Mouse (Mus musculus) regulatory T cell (primary cell): ENCODE data around the gene Endou.

Experiments used
- in situ Hi-C: fragments of 300-600 bp; cut with MboI, MseI; formaldehyde crosslinking; loops from one replicate; pipeline ENCODE4 v1.15.1; 2025; ENCODE audit warnings: high pct_unique_total_duplicates

Gene Endou

GRCm38 (mm10) chr15:97728804-97729203 lies 2.3 kb downstream of the Endou start:
- in situ Hi-C loops: no loop called here

GRCm38 (mm10) chr15:97728394-97728793 lies 2.7 kb downstream of the Endou start:
- in situ Hi-C loops: no loop called here

DNA sequence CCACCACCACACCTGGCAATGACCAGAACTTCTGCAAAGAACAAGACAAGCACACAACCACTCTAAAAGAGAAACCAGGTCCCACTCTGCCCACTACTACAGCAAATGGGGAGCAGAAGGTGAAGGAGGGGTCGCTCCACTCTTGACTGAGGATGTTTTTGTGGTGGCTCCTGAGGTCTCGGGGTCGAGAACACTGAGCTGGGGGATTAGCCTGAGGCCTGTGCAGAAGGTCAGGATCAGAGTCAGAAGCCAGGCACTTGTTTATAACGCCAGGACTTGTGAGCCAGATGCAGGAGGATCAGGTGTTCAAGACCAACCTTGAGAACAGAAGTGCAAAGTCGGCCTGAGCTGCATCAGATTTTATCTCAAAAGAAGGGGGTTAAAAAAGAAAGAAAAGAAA lies 3.6 kb downstream of the Endou start:
- in situ Hi-C loops: no loop called here

GRCm38 (mm10) chr15:97727048-97727447 lies 4.1 kb downstream of the Endou start:
- in situ Hi-C loops: no loop called here

- in situ Hi-C loops: no loop called here
Observed at GRCm38 (mm10) chr15:97726310-97726709, 4.8 kb downstream of the Endou start.

DNA sequence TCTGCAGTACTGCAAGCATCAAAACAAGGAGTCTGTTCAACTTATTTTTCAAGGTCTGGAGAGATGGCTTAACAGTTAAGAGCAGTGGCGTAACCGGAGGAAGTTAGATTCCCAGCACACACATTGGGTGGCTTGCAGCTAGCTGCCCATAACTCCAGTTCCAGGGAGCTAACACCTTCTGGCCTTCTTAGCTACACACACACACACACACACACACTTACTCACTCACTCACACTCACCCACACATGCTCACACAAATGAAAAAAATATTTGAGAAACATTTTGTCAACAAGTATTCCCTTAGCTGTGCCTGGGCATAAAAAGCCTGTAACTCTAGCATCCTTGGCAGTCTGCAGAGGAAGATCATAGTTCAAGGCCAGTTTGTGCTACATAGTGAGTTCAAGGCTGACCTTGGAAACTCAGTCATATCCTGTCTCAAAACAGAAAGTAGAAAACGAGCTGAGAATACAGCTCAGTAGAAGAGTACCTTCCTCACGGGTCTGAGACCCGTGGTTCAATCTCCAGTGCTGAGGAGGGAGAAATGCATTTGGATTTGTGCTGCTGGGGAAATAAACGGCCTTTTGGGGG lies 5.8 kb downstream of the Endou start:
- in situ Hi-C loops: no loop called here

DNA sequence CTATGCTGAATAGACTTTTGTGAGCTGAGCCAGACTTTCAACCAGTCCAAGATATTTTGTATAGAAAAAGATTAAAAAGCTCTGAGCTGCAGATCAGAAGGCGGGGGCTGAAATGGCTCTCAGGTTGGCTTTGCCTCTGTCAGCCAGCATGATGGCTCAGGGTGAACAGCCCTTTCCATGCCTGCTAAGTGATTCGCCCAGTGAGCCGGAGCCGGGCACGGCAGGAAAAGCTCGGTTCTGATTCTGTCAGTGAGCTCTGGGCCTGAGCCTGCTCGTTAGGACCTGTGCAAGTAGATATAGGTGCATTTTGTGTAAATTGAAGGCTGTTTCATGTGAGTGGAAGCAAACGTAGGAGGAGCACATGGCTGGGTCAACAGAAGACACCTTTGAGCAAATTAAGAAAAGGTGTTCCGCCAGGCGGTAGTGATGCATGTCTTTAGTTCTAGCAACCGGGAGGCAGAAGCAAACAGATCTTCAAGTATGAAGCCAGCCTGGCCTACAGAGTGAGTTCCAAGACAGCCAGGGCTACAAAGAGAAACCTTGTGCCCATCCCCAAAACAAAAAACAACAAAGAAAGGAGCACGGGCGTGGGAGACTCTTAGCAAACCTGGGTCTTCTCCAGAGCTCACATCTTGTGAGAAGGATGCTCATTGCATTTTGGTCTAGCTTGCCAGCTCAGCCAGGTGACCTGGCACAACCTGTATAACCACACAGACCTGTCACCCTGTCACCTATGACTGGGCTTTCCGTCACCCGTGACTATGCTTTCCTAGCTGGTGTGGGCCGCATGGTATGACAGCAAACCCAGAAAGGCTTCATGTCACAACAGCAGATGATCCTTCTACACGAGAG lies 6.6 kb downstream of the Endou start:
- in situ Hi-C loops: no loop called here

DNA sequence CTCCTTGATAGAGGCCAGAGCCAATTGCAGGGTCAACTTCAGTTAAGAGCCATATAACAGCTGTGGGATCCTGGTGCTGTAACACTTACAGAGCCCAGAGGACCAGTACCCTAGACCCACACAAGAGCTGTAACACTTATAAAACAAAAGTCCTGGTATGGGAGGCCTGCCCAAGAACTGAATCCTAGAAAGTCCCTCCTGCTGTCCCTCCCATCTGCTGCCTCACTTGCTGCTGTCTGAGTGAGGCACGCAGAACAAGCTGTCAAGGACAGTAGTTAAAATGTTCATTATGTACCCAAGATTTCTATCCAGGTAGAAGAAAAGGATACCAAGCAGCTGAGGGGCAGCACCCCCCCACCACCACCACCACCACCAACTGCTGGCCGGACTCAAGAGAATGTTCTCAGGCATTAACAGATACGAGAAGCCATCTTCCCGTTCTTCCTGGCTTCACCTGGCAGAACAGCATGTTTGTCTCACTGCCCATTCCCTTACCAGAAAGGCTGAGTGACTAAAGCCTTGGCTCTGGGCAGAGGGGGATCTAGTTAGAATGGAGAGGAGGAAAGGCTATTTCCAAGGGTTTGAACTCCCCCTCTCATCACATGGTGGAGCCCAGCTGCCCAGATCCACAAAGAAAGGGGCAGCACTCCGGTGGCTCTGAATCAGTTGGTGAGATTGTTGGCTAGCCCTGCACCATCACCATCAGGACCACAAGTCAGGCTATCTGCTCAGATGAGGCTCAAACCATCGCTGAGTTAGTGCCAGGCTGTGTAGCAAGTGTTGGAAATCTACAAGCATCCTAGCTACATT lies 7.4 kb downstream of the Endou start:
- in situ Hi-C loops: no loop called here

DNA sequence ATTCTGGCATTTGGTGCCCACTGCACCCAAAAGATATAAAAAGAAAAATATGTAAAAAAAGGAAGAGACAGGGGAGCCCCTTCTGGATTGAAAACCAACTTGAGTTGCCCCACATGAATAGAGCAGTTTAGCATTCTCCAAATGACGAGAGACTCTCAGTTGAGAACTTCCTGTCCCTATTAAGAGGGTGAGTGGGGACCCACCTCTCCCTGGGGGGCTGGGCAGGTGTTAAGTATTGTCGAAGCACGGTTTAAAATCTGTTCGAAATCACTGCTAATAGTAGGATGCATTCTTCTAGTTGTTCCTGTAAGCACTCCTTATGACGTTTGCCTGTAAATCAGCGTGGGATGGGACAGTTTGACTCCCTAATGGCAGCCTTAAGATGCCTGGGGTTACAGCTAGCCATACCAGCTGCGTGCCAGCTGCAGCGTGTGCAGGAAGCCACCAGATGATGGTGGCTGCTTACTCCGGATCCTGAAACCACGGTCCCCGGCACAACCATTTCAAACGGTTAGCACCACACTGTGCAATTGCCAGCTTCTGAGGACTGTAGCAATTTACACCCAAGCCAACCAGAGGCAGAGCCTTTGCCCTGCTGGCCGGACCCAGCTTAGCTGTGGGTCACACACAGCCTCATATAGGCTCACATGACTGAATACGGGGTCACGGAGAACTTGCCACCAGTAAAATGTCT lies 10.0 kb downstream of the Endou start:
- in situ Hi-C loops: no loop called here

- in situ Hi-C loops: no loop called here
Observed at GRCm38 (mm10) chr15:97720026-97720675, 11.0 kb downstream of the Endou start.

GRCm38 (mm10) chr15:97719494-97719893 lies 11.6 kb downstream of the Endou start:
- in situ Hi-C loops: loop anchor here (5.0 kb wide), 2 partner anchors 73 to 138 kb away; no protein-coding TSS in a partner anchor

DNA sequence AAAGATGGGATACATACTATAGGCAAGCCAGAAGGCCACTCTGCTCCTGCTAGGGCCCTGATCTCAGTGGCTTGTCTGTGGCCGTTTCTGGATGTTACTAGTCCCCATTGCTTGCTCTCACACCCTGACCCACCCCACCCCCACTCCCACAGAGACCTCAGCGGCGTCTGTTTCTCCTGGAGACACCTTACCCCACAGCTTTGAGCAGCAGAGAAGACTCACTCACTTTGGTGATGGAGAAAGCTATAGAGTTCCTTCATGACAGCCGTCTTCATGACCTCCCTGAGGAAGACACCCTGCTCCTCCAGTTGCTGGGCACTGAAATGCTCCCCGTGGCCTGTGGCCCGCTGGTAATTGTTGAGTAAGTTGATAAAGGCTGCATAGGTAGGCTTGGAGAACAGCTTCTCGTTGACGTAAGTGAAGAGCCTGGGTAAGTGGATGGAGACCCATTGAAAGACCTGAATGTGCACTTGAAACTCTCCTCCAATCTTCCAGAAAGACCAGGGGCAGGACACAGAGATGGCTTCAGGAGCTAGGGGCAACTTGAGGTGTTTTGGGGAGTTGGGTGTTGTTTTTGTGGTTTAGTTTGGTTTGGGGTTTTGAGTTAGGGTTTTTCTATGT lies 12.5 kb downstream of the Endou start:
- in situ Hi-C loops: loop anchor here (5.0 kb wide), 2 partner anchors 74 to 139 kb away; no protein-coding TSS in a partner anchor

- in situ Hi-C loops: loop anchor here (5.0 kb wide), 2 partner anchors 74 to 139 kb away; no protein-coding TSS in a partner anchor
Observed at GRCm38 (mm10) chr15:97717861-97718534, 13.1 kb downstream of the Endou start.

GRCm38 (mm10) chr15:97716782-97717181 lies 14.4 kb downstream of the Endou start:
- in situ Hi-C loops: loop anchor here (5.0 kb wide), 2 partner anchors 76 to 141 kb away; no protein-coding TSS in a partner anchor

DNA sequence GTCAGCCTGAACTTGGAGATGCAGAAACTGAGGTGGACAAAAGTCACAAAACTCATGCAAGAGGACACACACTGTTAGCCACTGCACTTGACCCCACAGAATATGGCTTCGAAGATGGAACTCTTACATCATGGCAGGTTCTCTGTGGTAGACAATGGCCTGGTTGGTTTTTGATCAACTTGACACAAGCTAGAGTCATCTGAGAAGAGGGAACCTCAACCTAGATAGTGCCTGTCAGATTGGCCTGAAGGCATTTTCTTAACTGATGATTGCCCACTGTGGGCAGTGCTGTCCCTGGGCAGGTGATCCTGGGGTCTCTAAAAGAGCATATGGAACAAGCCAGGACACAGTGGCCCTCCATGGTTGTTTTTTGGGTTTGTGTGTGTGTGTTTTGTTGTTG lies 15.4 kb downstream of the Endou start:
- in situ Hi-C loops: loop anchor here (5.0 kb wide), 2 partner anchors 77 to 142 kb away; no protein-coding TSS in a partner anchor

DNA sequence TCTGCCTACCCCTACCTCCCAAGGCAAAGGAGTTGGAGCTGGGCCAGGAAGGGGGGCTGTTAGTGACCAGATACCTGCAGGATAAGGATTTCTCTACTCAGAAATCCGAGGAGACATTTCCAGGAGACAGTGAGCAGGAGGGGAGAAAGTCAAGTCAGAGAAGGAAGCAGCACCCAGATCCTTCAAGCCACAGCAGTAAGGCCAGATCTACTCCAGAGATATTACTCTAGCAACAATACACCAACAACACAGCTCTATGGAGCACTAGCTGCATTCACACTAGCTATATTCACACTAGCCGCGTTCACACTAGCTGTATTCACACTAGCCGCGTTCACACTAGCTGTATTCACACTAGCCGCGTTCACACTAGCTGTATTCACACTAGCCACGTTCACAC lies 16.1 kb downstream of the Endou start:
- in situ Hi-C loops: loop anchor here (5.0 kb wide), 2 partner anchors 77 to 142 kb away; no protein-coding TSS in a partner anchor

DNA sequence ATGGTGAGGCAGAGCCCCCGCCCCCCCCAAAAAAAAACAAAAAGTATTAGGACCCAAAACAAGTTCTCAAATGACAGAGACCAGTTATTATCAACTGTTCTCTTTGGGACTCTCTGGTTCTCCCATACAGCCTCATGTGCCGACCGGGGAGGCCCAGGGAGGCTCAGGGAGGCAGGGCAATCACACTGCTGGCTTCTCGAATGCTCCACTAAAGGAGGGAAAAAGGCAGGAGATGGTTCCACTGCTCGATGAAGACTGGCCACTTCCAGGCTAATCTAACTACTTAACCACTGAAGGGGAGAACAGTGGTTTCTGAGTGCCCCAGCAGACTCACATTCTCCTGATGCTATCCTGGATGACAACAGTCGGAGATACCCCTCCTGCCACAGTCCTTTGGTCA lies 18.6 kb downstream of the Endou start:
- in situ Hi-C loops: no loop called here

GRCm38 (mm10) chr15:97710906-97711305 lies 20.2 kb downstream of the Endou start:
- in situ Hi-C loops: no loop called here

GRCm38 (mm10) chr15:97705211-97706050 lies 25.7 kb downstream of the Endou start, which contains the start of gene Rpap3:
Gene Rpap3, minus strand, starts transcription at chr15:97705825.
- in situ Hi-C loops: no loop called here
